Mouse (Mus musculus): ENCODE measurements at regions not wholly inside any gene's neighbourhood (a gene's known extent, or its start where the extent isn't known, plus 50 kb on each side); places are given as distances from the start of the nearest gene placed in this dataset.

DNA sequence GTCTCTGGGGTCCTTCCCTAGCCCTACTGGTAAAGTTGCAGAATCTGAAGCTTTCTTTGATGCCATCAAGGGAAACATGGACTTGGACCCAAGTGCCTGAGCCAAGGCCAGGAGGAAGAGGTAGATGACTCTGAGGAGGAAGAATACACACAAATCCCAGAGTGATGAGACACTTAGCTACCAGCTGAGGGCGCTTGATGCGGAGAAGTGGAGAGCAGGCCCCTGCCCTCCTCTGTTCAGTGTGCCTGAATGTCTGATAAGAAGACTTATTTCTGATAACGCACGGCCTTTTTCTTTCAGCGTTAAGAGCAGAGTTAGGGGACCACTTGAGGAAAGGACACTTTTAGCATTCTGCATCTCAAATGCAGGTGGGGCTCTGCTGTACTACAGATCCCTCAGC lies 113.9 kb upstream of the 4931429L15Rik start:
- H3K4me1 ChIP-seq (ENCODE audit: control insufficient read depth, insufficient read depth, low read length) = no peaks in the 10 kb centered on the region
- no peak for ATAC-seq (replicated peaks; ENCODE audit: extremely low read depth, insufficient read depth, low FRiP score)
- H3K4me2 ChIP-seq (ENCODE audit: low read depth, low read length) = no peak overlapping the region
- no peak overlapping the region for H3K27ac ChIP-seq (ENCODE audit: low read length)
- 33% methylated on average over 5 of the region's 5 CpGs for WGBS
- no peaks in the 10 kb centered on the region; the same call in 1 of the 2 replicates for H3K27me3 ChIP-seq (ENCODE audit: control insufficient read depth, insufficient read depth, low read length)
- H3K9me3 ChIP-seq (replicated peaks; ENCODE audit: control insufficient read depth, low read length) = peaks cover 9% of the 10 kb centered on the region
- H3K4me3 ChIP-seq (ENCODE audit: low read length) = no peak overlapping the region
- H3K36me3 ChIP-seq (ENCODE audit: control insufficient read depth, insufficient read depth) = no peaks in the 10 kb centered on the region
- no peak overlapping the region for H3K9ac ChIP-seq (ENCODE audit: low read length)

DNA sequence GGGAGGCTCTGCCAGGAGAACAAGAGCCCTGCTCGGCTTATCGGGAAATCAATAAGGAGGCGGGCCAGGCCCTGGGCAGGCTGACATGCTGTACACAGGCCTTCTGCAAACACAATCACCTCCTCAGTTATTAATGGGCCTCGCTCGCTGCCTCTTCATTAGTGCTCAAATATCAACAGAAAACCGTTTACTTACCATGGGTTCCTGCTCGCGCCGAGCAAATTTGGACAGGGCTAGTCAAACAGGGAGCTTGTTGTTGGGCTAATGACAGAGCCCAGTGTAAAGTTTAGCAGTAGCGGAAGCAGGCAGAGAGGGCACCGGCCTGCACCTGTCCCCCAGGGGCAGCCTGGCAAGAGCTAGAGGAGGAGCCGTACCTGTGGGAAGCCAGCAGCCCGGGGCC lies 111.3 kb upstream of the 4931429L15Rik start:
- no peak overlapping the region for H3K27ac ChIP-seq (ENCODE audit: low read length)
- H3K36me3 ChIP-seq (ENCODE audit: control insufficient read depth, insufficient read depth) = no peaks in the 10 kb centered on the region
- H3K4me2 ChIP-seq (ENCODE audit: low read depth, low read length) = no peak overlapping the region
- H3K9ac ChIP-seq (ENCODE audit: low read length) = no peak overlapping the region
- ATAC-seq (replicated peaks; ENCODE audit: extremely low read depth, insufficient read depth, low FRiP score) = no peak
- H3K4me3 ChIP-seq (ENCODE audit: low read length) = no peak overlapping the region
- WGBS = 74% methylated on average over 13 of the region's 13 CpGs
- H3K27me3 ChIP-seq (ENCODE audit: control insufficient read depth, insufficient read depth, low read length) = no peaks in the 10 kb centered on the region
- no peaks in the 10 kb centered on the region for H3K4me1 ChIP-seq (ENCODE audit: control insufficient read depth, insufficient read depth, low read length)
- H3K9me3 ChIP-seq (replicated peaks; ENCODE audit: control insufficient read depth, low read length) = peaks cover 9% of the 10 kb centered on the region

DNA sequence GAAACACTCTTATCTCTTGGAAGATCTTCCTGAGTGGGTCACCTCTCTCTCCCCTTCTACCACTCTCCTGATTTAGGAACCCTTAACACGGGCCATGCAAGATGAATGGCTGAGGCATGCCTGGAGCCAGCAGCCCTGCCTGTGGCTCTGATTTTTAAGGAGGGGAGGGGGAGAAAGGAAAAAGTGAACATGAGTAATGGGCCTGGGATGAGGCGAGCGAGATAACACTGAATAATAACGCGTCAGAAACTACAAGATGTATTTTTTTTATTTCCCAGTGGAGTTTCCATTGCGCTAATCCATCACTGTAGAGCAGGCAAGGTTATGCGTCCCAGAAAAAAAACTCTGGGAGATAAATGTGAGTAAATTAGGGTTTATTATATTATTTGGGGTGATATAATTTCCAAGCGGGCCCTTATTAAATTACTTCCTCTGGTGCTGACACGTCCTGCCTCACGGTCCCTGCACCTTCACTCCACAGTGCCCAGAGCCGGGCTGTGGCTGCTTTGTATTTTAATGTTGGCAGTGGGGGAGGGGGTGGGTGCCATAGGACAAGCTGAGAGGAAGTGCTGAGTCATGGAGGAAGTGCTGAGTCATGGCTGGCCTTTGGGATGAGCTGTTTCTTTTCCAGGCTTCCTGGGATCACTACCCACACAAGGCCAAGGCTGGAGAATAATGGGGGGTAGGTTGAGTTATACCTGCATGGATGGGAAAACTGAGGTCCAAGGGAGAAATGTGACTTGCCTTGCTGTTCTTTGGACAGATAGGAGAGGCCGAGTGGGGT lies 103.6 kb upstream of the 4931429L15Rik start:
- no peak overlapping the region for H3K4me3 ChIP-seq (ENCODE audit: low read length)

DNA sequence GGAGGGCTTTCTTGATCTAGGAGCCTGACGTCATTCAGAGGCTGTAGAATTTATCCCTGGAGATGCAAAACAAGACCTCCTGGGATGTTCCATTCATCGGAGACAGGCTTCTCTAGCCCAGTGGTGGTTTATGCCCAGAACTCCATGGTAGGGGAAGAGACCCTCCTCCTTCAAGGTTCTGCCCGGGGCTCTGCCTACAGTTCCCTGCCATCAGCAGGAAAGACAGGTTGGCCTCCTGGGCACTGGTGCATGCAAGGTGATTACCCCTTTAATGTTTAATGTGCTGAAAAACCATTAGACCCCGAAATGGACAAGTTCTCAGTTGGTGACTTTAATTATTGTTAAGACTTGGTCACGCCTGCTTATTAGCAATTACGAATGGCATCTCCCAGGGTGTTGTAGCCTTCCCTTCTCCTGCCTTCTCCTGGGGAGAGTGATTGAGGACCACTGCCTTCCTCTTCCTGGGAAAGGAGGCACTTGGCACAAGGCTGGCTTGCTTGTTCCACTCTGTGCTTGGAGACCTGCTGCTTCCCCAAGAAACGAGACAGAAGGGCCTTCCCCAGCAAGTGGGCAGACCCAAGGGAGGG lies 102.0 kb upstream of the 4931429L15Rik start:
- no peaks in the 10 kb centered on the region for H3K4me1 ChIP-seq (ENCODE audit: control insufficient read depth, insufficient read depth, low read length)
- no peak overlapping the region for H3K4me2 ChIP-seq (ENCODE audit: low read depth, low read length)
- WGBS = 60% methylated on average over 7 of the region's 7 CpGs
- H3K4me3 ChIP-seq (ENCODE audit: low read length) = no peak overlapping the region
- H3K36me3 ChIP-seq (ENCODE audit: control insufficient read depth, insufficient read depth) = no peaks in the 10 kb centered on the region
- no peak overlapping the region for H3K9ac ChIP-seq (ENCODE audit: low read length)
- H3K27me3 ChIP-seq (ENCODE audit: control insufficient read depth, insufficient read depth, low read length) = peaks cover 13% of the 10 kb centered on the region
- no peak for ATAC-seq (replicated peaks; ENCODE audit: extremely low read depth, insufficient read depth, low FRiP score)
- no peaks in the 10 kb centered on the region for H3K9me3 ChIP-seq (replicated peaks; ENCODE audit: control insufficient read depth, low read length)
- H3K27ac ChIP-seq (ENCODE audit: low read length) = no peak overlapping the region

More for the DNA sequence above, 103.6 kb upstream of the 4931429L15Rik start:
- Histone ChIP-seq H3K9ac (ENCODE audit: low read length) (no peak overlapping the region), H3K4me1 (ENCODE audit: control insufficient read depth, insufficient read depth, low read length) (no peaks in the 10 kb centered on the region), H3K36me3 (ENCODE audit: control insufficient read depth, insufficient read depth) (no peaks in the 10 kb centered on the region), H3K9me3 (replicated peaks; ENCODE audit: control insufficient read depth, low read length) (no peaks in the 10 kb centered on the region), H3K4me2 (ENCODE audit: low read depth, low read length) (no peak overlapping the region), H3K27ac (ENCODE audit: low read length) (no peak overlapping the region), H3K27me3 (ENCODE audit: control insufficient read depth, insufficient read depth, low read length) (peaks cover 9% of the 10 kb centered on the region)
- WGBS = 62% methylated on average over 12 of the region's 12 CpGs
- no peak for ATAC-seq (replicated peaks; ENCODE audit: extremely low read depth, insufficient read depth, low FRiP score)

DNA sequence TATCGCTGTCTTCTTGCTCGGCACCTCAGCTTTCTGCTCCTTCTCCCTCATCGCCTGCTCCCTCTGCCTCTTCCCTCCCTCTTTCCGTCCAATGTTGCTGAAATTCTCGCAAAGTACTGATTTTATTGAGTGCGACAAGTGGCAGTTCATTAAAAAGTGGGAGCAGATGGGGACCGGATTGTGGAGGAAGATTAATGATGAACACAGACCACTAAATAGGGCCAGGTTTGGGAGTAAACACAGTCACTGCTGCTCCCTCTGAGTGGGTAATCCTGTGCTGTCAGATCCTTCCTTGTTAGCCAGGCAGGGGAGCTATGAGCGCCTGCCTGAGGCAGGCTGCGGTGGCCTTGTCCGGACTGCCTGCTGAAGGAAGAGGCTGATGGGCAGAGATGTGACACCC lies 91.9 kb upstream of the 4931429L15Rik start:
- no peaks in the 10 kb centered on the region for H3K36me3 ChIP-seq (ENCODE audit: control insufficient read depth, insufficient read depth)
- no peaks in the 10 kb centered on the region for H3K27me3 ChIP-seq (ENCODE audit: control insufficient read depth, insufficient read depth, low read length)
- 74% methylated on average over 10 of the region's 10 CpGs for WGBS
- H3K9ac ChIP-seq (ENCODE audit: low read length) = no peak overlapping the region
- H3K4me3 ChIP-seq (ENCODE audit: low read length) = no peak overlapping the region
- H3K27ac ChIP-seq (ENCODE audit: low read length) = no peak overlapping the region
- ATAC-seq (replicated peaks; ENCODE audit: extremely low read depth, insufficient read depth, low FRiP score) = no peak
- peaks cover 10% of the 10 kb centered on the region for H3K9me3 ChIP-seq (replicated peaks; ENCODE audit: control insufficient read depth, low read length)
- no peaks in the 10 kb centered on the region for H3K4me1 ChIP-seq (ENCODE audit: control insufficient read depth, insufficient read depth, low read length)
- H3K4me2 ChIP-seq (ENCODE audit: low read depth, low read length) = no peak overlapping the region

DNA sequence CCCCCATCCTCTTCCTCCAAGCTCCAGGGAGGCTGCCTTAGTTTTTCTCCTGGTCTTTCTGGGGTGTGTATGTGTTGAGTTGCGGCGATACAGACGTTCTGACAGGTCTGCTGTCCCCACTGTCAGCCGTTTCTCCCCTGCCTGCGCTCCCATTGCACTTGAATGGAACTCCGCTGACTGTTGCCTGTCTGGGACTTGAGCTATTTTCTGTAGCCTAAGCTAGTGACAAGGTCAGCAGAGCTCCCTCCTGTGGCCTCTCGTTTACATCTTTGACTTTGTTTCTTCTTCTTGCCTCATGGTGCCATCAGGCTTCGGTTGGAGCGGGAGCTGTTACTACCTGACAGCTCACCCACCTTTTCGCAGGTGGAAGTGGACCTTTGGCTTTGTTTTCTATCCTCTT lies 89.0 kb upstream of the 4931429L15Rik start:
- Histone ChIP-seq H3K9ac (ENCODE audit: low read length) (no peak overlapping the region), H3K4me3 (ENCODE audit: low read length) (no peak overlapping the region), H3K4me1 (ENCODE audit: control insufficient read depth, insufficient read depth, low read length) (no peaks in the 10 kb centered on the region), H3K27ac (ENCODE audit: low read length) (no peak overlapping the region), H3K27me3 (ENCODE audit: control insufficient read depth, insufficient read depth, low read length) (no peaks in the 10 kb centered on the region), H3K9me3 (replicated peaks; ENCODE audit: control insufficient read depth, low read length) (peaks cover 10% of the 10 kb centered on the region), H3K4me2 (ENCODE audit: low read depth, low read length) (no peak overlapping the region), H3K36me3 (ENCODE audit: control insufficient read depth, insufficient read depth) (no peaks in the 10 kb centered on the region)
- ATAC-seq (replicated peaks; ENCODE audit: extremely low read depth, insufficient read depth, low FRiP score) = no peak
- WGBS = 71% methylated on average over 10 of the region's 10 CpGs

DNA sequence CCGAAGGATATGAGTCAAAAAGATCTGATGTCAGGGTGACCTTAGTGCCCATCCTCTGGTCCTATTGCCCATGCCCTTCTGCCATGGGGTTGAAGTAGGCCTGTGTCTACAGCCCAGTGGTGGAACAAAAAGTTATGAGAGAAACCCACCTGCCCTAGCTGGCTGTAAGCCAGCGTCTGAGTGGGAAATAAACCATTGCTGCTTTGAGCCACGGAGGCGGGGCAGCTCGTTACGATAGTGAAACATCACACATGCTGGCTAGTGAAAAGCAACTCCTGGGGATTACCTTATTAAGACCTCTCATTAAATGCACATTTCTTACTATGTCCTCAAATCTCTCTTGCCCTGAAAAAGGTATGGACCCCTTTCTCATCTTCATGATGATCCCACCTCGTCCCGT lies 86.8 kb upstream of the 4931429L15Rik start:
- H3K4me2 ChIP-seq (ENCODE audit: low read depth, low read length) = no peak overlapping the region
- no peak for ATAC-seq (replicated peaks; ENCODE audit: extremely low read depth, insufficient read depth, low FRiP score)
- 79% methylated on average over 8 of the region's 8 CpGs for WGBS

DNA sequence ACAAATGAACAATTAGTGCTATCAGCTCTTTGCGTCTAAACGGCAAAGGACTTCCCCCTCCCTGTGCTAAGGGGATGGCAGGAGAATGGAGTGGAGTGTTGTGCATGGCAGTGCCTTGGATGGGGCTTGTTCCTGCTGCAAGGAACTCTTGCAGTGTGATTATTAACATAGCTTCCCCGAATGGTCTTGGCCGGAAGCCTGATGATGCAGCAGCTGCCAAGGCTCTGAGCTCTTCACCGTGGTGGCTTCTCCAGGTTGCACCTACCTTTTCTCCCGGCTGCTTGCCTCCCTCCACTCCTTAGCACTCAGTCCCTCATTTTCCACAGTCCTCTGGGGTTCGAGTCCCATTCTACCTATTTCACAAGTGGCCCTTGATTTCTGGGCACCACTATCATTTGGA lies 76.8 kb upstream of the 4931429L15Rik start:
- ATAC-seq (replicated peaks; ENCODE audit: extremely low read depth, insufficient read depth, low FRiP score) = no peak
- Histone ChIP-seq H3K4me2 (ENCODE audit: low read depth, low read length) (no peak overlapping the region), H3K9ac (ENCODE audit: low read length) (no peak overlapping the region), H3K9me3 (replicated peaks; ENCODE audit: control insufficient read depth, low read length) (no peaks in the 10 kb centered on the region), H3K4me1 (ENCODE audit: control insufficient read depth, insufficient read depth, low read length) (no peaks in the 10 kb centered on the region), H3K36me3 (ENCODE audit: control insufficient read depth, insufficient read depth) (no peaks in the 10 kb centered on the region), H3K27me3 (ENCODE audit: control insufficient read depth, insufficient read depth, low read length) (peaks cover 34% of the 10 kb centered on the region), H3K4me3 (ENCODE audit: low read length) (no peak overlapping the region), H3K27ac (ENCODE audit: low read length) (no peak overlapping the region)
- WGBS = 68% methylated on average over 7 of the region's 7 CpGs

More for the DNA sequence above, 86.8 kb upstream of the 4931429L15Rik start:
- Histone ChIP-seq H3K4me3 (ENCODE audit: low read length) (no peak overlapping the region), H3K4me1 (ENCODE audit: control insufficient read depth, insufficient read depth, low read length) (no peaks in the 10 kb centered on the region), H3K27ac (ENCODE audit: low read length) (no peak overlapping the region), H3K36me3 (ENCODE audit: control insufficient read depth, insufficient read depth) (no peaks in the 10 kb centered on the region), H3K9ac (ENCODE audit: low read length) (no peak overlapping the region), H3K9me3 (replicated peaks; ENCODE audit: control insufficient read depth, low read length) (no peaks in the 10 kb centered on the region), H3K27me3 (ENCODE audit: control insufficient read depth, insufficient read depth, low read length) (no peaks in the 10 kb centered on the region)

DNA sequence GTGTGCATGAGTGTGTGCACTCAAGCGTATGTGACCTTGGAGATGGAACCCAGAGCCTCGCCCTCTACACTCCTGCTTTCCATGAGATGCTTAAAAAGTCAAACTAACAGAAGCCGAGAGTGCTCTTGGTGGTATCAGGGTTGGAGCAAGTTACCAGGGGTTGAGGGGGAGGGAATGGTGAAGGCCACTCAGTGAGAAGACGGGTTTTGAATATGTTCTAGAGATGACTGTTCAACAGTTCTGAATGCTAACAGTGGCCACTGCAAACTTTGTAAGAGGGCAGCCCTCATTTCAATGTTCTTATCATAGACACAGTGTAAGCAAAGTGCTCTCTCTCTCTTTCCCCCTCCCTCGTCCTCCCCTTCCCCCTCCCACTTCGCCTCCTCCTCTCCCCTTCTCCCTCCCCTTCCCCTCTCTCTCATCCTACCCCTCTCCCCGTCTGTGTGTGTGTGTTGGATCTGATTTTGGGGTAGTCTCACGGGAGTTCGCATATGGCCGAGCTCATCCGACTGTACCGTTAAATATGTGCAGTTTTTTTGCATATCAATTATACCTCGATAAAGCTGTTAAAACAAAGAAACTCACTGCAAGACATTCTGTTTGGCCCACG lies 75.5 kb upstream of the 4931429L15Rik start:
- no peaks in the 10 kb centered on the region for H3K36me3 ChIP-seq (ENCODE audit: control insufficient read depth, insufficient read depth)
- no peak overlapping the region for H3K4me3 ChIP-seq (ENCODE audit: low read length)
- no peak for ATAC-seq (replicated peaks; ENCODE audit: extremely low read depth, insufficient read depth, low FRiP score)
- WGBS = 38% methylated on average over 14 of the region's 14 CpGs
- no peak overlapping the region for H3K9ac ChIP-seq (ENCODE audit: low read length)
- peaks cover 46% of the 10 kb centered on the region for H3K27me3 ChIP-seq (ENCODE audit: control insufficient read depth, insufficient read depth, low read length)
- no peaks in the 10 kb centered on the region for H3K4me1 ChIP-seq (ENCODE audit: control insufficient read depth, insufficient read depth, low read length)
- no peaks in the 10 kb centered on the region for H3K9me3 ChIP-seq (replicated peaks; ENCODE audit: control insufficient read depth, low read length)
- H3K27ac ChIP-seq (ENCODE audit: low read length) = no peak overlapping the region
- H3K4me2 ChIP-seq (ENCODE audit: low read depth, low read length) = no peak overlapping the region
